Mouse (Mus musculus) embryonic facial prominence, embryonic 14.5 days (tissue): ENCODE results near the gene Lage3. TPM values are rescaled to one million over a fixed set of nuclear protein-coding genes. Genes with fewer than 3 reads are reported as not detected.
A peak's percentile ranks its signal among the peaks of the same experiment; 100 is the strongest.

Source experiments
- ATAC-seq: fragments of 200-750 bp; cut with Nextera tagmentation; 2 replicates; pipeline ENCODE4 v1.8.0; 2017; ENCODE audit warnings: low read depth, moderate number of reproducible peaks, moderate TSS enrichment
- DNase-seq: peaks from one replicate; pipeline ENCODE4 v3.0.0-alpha.2; 2015; ENCODE audit warnings: low spot score
- H3K27ac ChIP-seq: fragments of 300-500 bp; sonication (generic); replicated peaks from 2 replicates; pipeline ENCODE4 v1.5.1; 2014; ENCODE audit warnings: low read depth, mild to moderate bottlenecking, low read length, moderate library complexity
- H3K27me3 ChIP-seq: fragments of 300-500 bp; sonication (generic); replicated peaks from 2 replicates; pipeline ENCODE4 v1.6.1; 2014; ENCODE audit warnings: low read length; ENCODE audit not compliant: control insufficient read depth, insufficient read depth
- H3K36me3 ChIP-seq: fragments of 300-500 bp; sonication (generic); 2 replicates; pipeline ENCODE4 v1.6.1; 2014; ENCODE audit warnings: low read length, mixed read lengths; ENCODE audit not compliant: control insufficient read depth, insufficient read depth
- H3K4me1 ChIP-seq: fragments of 300-500 bp; sonication (generic); 2 replicates; pipeline ENCODE4 v1.6.1; 2014; ENCODE audit warnings: antibody characterized with exemption, low read length; ENCODE audit not compliant: control insufficient read depth, insufficient read depth
- H3K4me2 ChIP-seq: fragments of 300-500 bp; sonication (generic); 2 replicates; pipeline ENCODE4 v1.6.1; 2014; ENCODE audit warnings: low read depth, mild to moderate bottlenecking, low read length, moderate library complexity, mixed read lengths
- H3K4me3 ChIP-seq: fragments of 300-500 bp; sonication (generic); 2 replicates; pipeline ENCODE4 v1.5.1; 2014; ENCODE audit warnings: low read depth, mild to moderate bottlenecking, low read length
- H3K9ac ChIP-seq: fragments of 300-500 bp; sonication (generic); 2 replicates; pipeline ENCODE4 v1.6.1; 2014; ENCODE audit warnings: low read depth, mild to moderate bottlenecking, low read length, moderate library complexity, mixed read lengths
- H3K9me3 ChIP-seq: fragments of 300-500 bp; sonication (generic); 2 replicates; pipeline ENCODE4 v1.6.1; 2016; ENCODE audit warnings: low read length; ENCODE audit not compliant: control insufficient read depth
- WGBS: fragments of 180-500 bp; shearing (Covaris S2); extraction: QIAGEN DNeasy Blood & Tissue Kit; methylation state at CpG from one replicate; pipeline ENCODE4 v1.1.7; 2014; 5-methylcytosine and 5-hydroxymethylcytosine counted together
- polyA plus RNA-seq: library from polyadenylated mRNA; unstranded; fragments of >200 nt; fragmentation: Nextera tagmentation; extraction: Ambion mirVana; gene quantifications from 2 replicates; pipeline ENCODE4 v1.2.1, GENCODE M21; 2014

Gene Lage3
- 94.0 and 104 TPM in 2 replicates for polyA plus RNA-seq

DNA sequence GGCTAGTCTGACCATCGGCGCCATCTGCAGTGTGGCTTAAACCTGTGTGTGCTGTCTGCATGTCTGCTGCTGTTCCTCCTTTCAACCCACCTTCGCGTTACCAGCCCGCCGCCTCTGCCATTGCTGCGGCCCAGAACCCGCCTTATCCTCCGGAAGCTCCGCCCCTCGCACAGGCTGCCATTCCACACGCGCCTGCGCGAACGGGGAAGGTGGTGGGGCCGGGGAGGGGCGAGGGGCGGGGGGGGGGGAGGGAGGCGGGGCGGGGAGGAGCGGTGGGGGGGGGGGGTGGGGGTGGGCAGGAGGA lies at the start of gene Lage3:
Gene Lage3, minus strand, starts transcription at position 152 of the 304 bp plus-strand sequence.
- Histone ChIP-seq H3K36me3 (no peaks in the 10 kb centered on the region), H3K27me3 (no peaks in the 10 kb centered on the region), H3K4me3 (peak within 1 kb of the TSS; percentile 46), H3K9me3 (no peaks in the 10 kb centered on the region), H3K9ac (peak within 1 kb of the TSS; percentile 72), H3K4me1 (no peaks in the 10 kb centered on the region), H3K27ac (peak within 1 kb of the TSS; percentile 44), H3K4me2 (peak within 1 kb of the TSS; percentile 61)
- 31% methylated on average over 15 of the region's 22 CpGs for WGBS
- DNase-seq (peak; percentile 89), ATAC-seq (peak; percentile 94)

DNA sequence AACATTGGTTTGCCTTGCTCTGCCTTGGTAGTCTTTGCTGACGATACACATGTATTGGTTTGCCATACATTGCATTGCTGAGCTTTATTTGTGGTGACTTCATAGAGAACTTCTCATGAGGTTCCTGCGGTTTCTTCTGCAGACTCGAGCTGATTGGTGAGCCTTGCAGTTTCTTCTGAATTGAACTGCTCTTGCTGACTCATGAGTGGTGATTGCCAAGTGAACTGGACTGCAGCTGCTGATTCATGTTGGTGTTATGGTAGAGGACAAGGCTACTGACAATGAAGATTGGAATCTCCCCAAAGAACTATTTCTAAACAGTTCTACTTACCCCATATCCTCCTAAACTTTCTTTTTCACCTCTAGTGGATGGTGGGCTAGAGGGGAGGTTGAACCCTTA lies 46.7 kb upstream of the Lage3 start:
- Histone ChIP-seq H3K9me3 (no peaks in the 10 kb centered on the region), H3K4me1 (no peaks in the 10 kb centered on the region), H3K27ac (no peak overlapping the region), H3K27me3 (no peaks in the 10 kb centered on the region), H3K36me3 (no peaks in the 10 kb centered on the region), H3K4me2 (no peak overlapping the region), H3K9ac (no peak overlapping the region), H3K4me3 (no peak overlapping the region)
- WGBS = 72% methylated on average over 3 of the region's 3 CpGs
- no peak for DNase-seq
- ATAC-seq = no peak

DNA sequence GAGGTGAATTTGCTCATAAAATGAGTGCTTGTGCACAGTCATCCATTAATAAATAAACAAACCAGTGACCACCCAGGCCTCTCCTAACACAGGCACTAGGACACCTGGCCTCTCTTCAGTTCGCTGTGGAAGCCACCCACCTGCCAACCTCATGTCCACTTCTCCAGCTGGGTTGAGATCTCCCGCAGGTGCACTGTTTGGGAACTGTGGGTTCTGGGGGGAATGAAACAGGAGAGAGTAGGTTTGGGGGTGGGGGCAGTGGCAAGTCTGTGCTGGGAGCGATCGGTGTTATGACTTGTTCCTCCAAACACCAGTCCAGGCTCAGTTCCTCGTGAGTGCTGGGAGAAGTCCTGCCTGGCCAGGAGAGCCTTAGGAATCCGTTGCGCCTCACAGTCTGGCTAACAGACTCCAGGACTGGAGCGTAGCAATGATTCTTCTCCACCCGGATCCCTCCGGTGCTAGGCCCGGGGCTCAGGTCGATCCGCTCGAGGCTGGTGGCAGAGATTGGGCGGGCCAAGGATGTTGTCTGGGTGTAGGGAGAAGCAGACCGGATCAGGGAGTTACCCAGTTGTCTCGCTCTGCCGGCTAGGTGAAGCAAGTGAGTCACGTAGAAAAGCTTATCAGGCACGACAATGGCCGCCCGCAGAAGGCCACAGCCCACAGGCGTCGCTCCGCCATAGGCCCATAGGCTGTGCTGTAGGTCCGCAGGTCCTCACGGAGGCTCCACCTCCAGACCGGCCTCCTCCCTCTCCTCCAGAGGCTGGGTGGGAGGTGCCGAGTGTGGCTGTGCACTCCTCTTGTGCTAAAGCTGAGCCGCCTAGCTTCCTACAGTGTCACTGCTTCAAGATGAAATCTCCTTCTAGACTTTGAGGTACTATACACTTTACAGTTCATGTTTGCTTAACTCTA lies 39.4 kb upstream of the Lage3 start, which contains the start of the genes Fam3a and Ikbkg:
Gene Fam3a, minus strand, starts transcription at position 738 of the 909 bp plus-strand sequence.
Gene Ikbkg, plus strand, starts transcription at position 756 of the 909 bp plus-strand sequence.
- ATAC-seq = peak; percentile 100
- H3K36me3 ChIP-seq = no peaks in the 10 kb centered on the region
- peak within 1 kb of the TSS; percentile 63 for H3K4me2 ChIP-seq
- peaks cover 5% of the 10 kb centered on the region; the same call in 1 of the 2 replicates for H3K4me1 ChIP-seq
- no peaks in the 10 kb centered on the region for H3K27me3 ChIP-seq
- 22% methylated on average over 21 of the region's 30 CpGs for WGBS
- peak within 1 kb of the TSS; percentile 58 for H3K4me3 ChIP-seq
- peak within 1 kb of the TSS; percentile 84 for H3K9ac ChIP-seq
- peak; percentile 96 for DNase-seq
- no peaks in the 10 kb centered on the region for H3K9me3 ChIP-seq
- H3K27ac ChIP-seq = peak within 1 kb of the TSS; percentile 88

DNA sequence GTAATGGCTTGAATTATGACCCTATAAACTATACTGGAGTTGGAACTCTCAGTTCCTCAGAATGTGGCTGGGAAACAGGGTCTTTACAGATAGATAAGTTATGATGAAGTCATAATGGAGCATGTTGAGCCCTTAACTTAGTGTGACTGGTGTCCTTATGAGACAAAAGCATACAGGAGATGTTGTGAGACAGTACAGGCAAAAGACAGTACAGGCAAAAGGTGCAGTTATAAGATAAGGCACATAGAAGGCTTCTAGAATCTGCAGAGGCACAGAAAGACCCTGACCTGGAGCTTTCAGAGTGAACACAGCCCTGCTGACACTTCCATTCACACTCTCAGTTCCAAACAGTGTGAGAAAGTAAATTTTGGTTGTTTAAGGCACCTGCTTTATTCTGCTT lies 34.7 kb upstream of the Lage3 start:
- Histone ChIP-seq H3K27ac (no peak overlapping the region), H3K4me2 (no peak overlapping the region), H3K36me3 (0 out of 2 replicates have a peak, but pooled peaks cover 10% of the 10 kb centered on the region), H3K9me3 (no peaks in the 10 kb centered on the region), H3K4me3 (no peak overlapping the region), H3K4me1 (peaks cover 5% of the 10 kb centered on the region; the same call in 1 of the 2 replicates), H3K9ac (no peak overlapping the region), H3K27me3 (no peaks in the 10 kb centered on the region)
- ATAC-seq = no peak
- no peak for DNase-seq

DNA sequence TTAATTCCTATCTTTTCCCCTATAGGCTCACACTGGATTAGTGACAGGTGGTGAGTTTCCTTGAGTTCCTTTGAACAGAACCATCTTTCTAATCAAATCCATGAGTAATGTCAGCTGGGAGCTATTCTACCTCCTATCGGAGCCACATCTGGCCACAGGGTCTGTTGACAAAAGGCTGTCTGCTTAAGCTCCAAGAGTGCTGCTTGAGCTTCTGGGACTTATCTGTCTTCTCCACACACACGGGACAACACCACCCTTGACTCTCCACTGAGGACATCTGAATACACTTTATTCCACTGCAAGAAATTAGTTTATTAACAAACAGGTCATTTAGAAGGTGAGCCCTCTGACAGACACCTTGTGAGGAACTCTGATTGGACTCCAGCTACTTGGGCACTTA lies 31.0 kb upstream of the Lage3 start:
- Histone ChIP-seq H3K4me3 (no peak overlapping the region), H3K9ac (no peak overlapping the region), H3K27me3 (no peaks in the 10 kb centered on the region), H3K4me2 (no peak overlapping the region), H3K27ac (no peak overlapping the region), H3K9me3 (no peaks in the 10 kb centered on the region), H3K36me3 (0 out of 2 replicates have a peak, but pooled peaks cover 10% of the 10 kb centered on the region), H3K4me1 (no peaks in the 10 kb centered on the region)
- DNase-seq (no peak), ATAC-seq (no peak)
- 70% methylated on average over 2 of the region's 2 CpGs for WGBS

DNA sequence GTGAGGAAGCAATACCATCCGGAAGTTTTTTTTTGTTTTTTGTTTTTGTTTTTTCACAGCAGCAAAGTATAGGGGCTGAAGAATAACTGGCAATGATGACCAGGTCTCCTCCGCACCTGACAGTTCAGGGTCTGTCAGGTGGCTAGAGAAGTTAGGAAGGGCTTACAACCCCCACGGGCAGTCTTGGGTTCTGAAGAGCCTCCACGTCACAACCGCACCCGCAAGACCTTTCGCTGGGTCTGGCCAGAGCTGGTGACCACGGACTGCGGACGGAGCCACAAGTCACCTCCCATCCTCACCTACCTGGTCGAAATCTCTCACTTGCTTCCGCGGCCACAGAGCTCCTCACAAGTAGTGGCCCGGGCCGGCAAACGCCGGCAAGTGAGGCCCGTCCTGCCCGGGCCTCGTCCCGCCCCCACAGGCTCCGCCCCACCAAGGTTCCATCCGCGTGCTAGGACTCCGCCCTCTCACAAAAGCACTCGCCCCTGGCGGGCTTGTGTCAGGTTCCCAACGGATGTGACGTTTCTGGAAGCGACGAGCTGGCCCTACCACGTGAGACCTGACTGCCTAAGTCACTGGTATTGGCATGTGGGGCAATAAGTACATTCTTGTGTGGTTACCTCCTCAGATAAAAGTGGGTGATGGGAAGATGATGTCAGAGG lies 19.6 kb upstream of the Lage3 start, which contains the start of the genes Ubl4a and Slc10a3:
Gene Ubl4a, minus strand, starts transcription at position 331 of the 662 bp plus-strand sequence.
Gene Slc10a3, minus strand, starts transcription at position 462 of the 662 bp plus-strand sequence.
- Histone ChIP-seq H3K4me1 (no peaks in the 10 kb centered on the region), H3K36me3 (0 out of 2 replicates have a peak, but pooled peaks cover 6% of the 10 kb centered on the region), H3K4me3 (peak within 1 kb of the TSS; percentile 49), H3K27ac (no peak within 1 kb of the TSS), H3K9me3 (no peaks in the 10 kb centered on the region), H3K4me2 (peak within 1 kb of the TSS; percentile 65), H3K27me3 (no peaks in the 10 kb centered on the region), H3K9ac (peak within 1 kb of the TSS; percentile 70)
- 22% methylated on average over 29 of the region's 32 CpGs for WGBS
- ATAC-seq = peak; percentile 92
- peak; percentile 95 for DNase-seq

DNA sequence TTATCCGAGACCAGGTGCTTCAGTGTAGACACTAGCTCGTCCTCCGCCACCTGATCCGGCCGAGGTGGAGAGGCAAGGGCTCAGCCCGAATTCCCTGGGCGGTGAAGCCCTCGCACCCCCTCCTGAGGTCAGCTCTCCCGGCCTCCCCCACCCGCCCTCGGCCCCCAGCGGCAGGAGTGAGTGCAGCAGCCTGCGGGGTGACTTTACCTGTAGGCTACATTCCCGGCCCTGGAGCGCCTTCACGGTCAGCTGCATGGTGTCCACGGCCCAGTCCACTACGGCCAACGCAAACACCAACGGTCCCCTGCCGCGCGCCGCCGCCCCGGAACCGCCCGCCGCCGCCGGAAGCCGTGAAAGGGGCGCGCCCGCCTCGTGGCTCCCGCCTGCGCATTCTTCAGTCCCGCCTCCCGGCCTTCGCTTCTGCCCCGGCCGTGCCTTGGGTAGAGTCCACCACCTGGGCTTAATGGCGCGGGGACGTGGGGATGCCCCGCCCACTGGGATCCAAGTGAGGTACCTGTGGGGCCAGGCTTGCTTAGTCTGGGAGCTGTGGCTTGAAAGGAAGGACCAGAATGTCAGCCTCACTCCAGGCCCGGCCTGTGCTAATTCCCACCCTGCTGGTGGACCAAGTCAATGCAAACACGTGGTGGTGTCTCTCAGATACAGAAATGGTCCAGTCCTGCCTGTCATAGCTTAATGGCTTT lies 14.9 kb upstream of the Lage3 start:
- Histone ChIP-seq H3K9ac (peak overlapping the region; percentile 81), H3K27me3 (no peaks in the 10 kb centered on the region), H3K4me3 (peak overlapping the region; percentile 56), H3K9me3 (no peaks in the 10 kb centered on the region), H3K27ac (peak overlapping the region; percentile 78), H3K36me3 (0 out of 2 replicates have a peak, but pooled peaks cover 12% of the 10 kb centered on the region), H3K4me2 (peak overlapping the region; percentile 64), H3K4me1 (no peaks in the 10 kb centered on the region)
- DNase-seq (peak; percentile 74), ATAC-seq (peak; percentile 86)
- 13% methylated on average over 13 of the region's 49 CpGs for WGBS

DNA sequence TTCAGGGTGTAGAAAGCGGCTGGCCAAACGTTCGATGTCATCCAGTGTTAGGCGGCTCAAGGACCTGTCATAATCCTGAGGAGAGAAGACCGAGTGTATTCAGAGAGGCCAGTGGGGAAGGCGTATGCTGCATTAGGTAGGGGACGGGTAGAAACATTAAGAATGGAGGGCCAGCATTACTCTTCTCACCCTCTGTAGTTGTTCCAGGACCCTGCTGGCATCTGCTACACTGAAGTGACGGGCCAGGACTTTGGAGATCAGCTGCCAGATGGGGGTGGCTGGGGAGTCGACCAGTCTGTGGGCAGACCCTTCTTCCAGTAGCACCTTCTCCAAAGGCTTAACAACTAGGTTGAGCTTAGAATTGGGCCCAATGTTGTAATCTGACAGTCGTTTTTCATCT lies 14.1 kb upstream of the Lage3 start:
- Histone ChIP-seq H3K36me3 (0 out of 2 replicates have a peak, but pooled peaks cover 12% of the 10 kb centered on the region), H3K4me3 (peak overlapping the region; percentile 56), H3K4me1 (no peaks in the 10 kb centered on the region), H3K9me3 (no peaks in the 10 kb centered on the region), H3K9ac (peak overlapping the region; percentile 81), H3K27ac (0 out of 2 replicates have a peak overlapping the region, but pooled peaks have one; percentile 78), H3K27me3 (no peaks in the 10 kb centered on the region), H3K4me2 (peak overlapping the region; percentile 64)
- DNase-seq = no peak
- no peak for ATAC-seq
- 64% methylated on average over 10 of the region's 10 CpGs for WGBS
